Mouse (Mus musculus): ENCODE data around the gene Olfr1259. TPM values are rescaled to one million over a fixed set of nuclear protein-coding genes. Genes with fewer than 3 reads are reported as not detected.
"Not testable (repeated sequence)": the region's sequence is repeated elsewhere in the genome, so short reads cannot be mapped to it uniquely, and the experiment has no call there.

Olfr1259 gene
- polyA plus RNA-seq (2015; fragmentation: Nextera tagmentation; extraction: Ambion mirVana) = not detected in 2 replicates

DNA sequence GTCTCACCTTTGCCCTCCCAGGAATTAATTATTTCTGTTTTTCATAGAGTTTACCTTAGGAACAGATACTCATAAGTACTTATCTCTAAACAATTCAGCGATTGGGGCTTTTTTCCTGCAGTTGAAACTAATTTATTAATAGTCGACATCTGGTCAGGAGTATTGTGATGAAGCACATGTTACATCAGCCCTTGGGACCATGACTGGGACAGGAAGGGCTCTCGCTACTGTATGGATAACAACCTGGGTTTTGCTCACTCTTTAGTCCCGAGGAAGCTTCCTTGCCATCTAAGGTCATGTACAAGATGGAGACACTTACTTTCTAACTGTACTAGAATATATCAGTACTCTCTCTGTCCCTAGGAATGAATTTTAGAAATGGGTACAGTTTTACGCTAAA is at the start of gene Olfr1259:
TSS of gene Olfr1259 (minus strand) at position 101 of the 400 bp plus-strand sequence.
- WGBS (ENCODE audit: insufficient replicate concordance) = 61% methylated on average over 5 of the region's 5 CpGs
- Histone ChIP-seq H3K4me1 (ENCODE audit: control insufficient read depth, low read depth, low read length) (no peaks in the 10 kb centered on the region), H3K27ac (ENCODE audit: low read length) (no peak within 1 kb of the TSS), H3K4me3 (ENCODE audit: low read depth, low read length) (no peak within 1 kb of the TSS), H3K4me2 (ENCODE audit: low read depth, low read length) (no peak within 1 kb of the TSS), H3K27me3 (ENCODE audit: control insufficient read depth, insufficient read depth, low read depth, low read length) (no peaks in the 10 kb centered on the region), H3K9me3 (replicated peaks; ENCODE audit: control insufficient read depth, low read length) (no peaks in the 10 kb centered on the region), H3K9ac (ENCODE audit: low read depth, low read length) (no peak within 1 kb of the TSS), H3K36me3 (ENCODE audit: control insufficient read depth, insufficient read depth) (no peaks in the 10 kb centered on the region)
- ATAC-seq (ENCODE audit: low read depth) = no peak

DNA sequence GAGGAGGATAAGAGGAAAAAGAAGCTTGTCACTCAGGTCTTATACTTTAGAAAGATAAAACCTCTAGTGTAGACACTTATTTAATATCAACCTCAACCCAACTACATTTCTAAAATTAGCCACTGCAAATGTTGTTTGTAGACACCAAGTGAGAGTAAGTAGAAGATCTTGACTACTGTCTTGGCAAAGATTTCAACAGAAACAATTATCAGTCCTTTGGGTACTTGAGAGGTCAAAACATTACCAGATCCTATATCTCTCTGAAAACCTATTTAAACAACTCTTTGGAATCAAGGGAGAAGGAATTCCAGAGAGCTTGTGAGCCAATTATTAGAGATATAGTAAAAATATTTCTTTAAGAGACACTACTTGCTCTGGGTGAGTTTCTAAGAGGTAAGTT is 42.5 kb upstream of the Olfr1259 start, which contains the start of gene Olfr1261:
TSS of gene Olfr1261 (plus strand) at position 301 of the 400 bp plus-strand sequence.
- no peaks in the 10 kb centered on the region for H3K4me1 ChIP-seq (ENCODE audit: control insufficient read depth, low read depth, low read length)
- H3K4me3 ChIP-seq (ENCODE audit: low read depth, low read length) = no peak within 1 kb of the TSS
- ATAC-seq (ENCODE audit: low read depth) = no peak
- H3K27me3 ChIP-seq (ENCODE audit: control insufficient read depth, insufficient read depth, low read depth, low read length) = no peaks in the 10 kb centered on the region
- no peak within 1 kb of the TSS for H3K4me2 ChIP-seq (ENCODE audit: low read depth, low read length)
- no peaks in the 10 kb centered on the region; the same call in 1 of the 2 replicates for H3K9me3 ChIP-seq (replicated peaks; ENCODE audit: control insufficient read depth, low read length)
- no peaks in the 10 kb centered on the region for H3K36me3 ChIP-seq (ENCODE audit: control insufficient read depth, insufficient read depth)
- H3K27ac ChIP-seq (ENCODE audit: low read length) = no peak within 1 kb of the TSS
- H3K9ac ChIP-seq (ENCODE audit: low read depth, low read length) = no peak within 1 kb of the TSS

DNA sequence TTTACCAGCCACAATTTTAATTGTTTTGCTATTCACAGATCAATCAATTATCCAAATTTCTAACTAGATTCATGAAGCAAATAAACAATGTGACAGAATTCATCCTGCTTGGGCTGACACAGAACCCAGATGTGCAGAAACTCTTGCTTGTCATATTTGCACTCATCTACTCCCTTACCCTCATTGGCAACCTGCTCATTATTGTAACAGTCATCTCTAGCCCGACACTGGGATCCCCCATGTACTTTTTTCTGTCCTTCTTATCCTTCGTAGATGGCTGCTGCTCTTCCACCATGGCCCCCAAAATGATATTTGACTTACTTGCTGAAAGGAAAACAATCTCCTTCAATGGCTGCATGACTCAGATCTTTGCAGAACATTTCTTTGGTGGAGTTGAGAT is 29.2 kb upstream of the Olfr1259 start:
- Histone ChIP-seq H3K27me3 (ENCODE audit: control insufficient read depth, insufficient read depth, low read depth, low read length) (no peaks in the 10 kb centered on the region), H3K9ac (ENCODE audit: low read depth, low read length) (no peak overlapping the region)
- 45% methylated on average over 2 of the region's 2 CpGs for WGBS (ENCODE audit: insufficient replicate concordance)

DNA sequence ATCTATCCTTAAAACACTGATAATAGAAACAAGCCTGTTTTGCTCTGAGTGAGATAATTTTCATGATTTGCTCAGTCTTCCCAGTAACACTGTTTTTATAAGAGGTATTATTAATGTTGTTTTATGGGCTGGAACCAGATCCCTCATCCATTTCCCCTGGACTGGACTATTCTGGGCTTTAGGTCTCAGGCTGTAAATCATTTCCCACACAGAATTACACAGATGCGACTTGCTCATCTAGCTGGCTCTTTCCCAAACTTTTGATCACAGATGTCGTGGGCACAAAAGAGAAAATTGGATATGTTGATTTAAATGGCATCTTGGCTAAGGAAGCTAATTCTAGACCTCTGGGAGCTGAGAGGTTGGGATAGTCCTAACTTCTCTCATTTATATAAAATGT is 25.7 kb upstream of the Olfr1259 start, which contains the start of gene Olfr1260:
TSS of gene Olfr1260 (plus strand) at position 157 of the 400 bp plus-strand sequence.
- Histone ChIP-seq H3K4me3 (ENCODE audit: low read depth, low read length) (no peak within 1 kb of the TSS), H3K36me3 (ENCODE audit: control insufficient read depth, insufficient read depth) (no peaks in the 10 kb centered on the region), H3K9me3 (replicated peaks; ENCODE audit: control insufficient read depth, low read length) (no peaks in the 10 kb centered on the region), H3K27ac (ENCODE audit: low read length) (no peak within 1 kb of the TSS), H3K4me1 (ENCODE audit: control insufficient read depth, low read depth, low read length) (no peaks in the 10 kb centered on the region), H3K27me3 (ENCODE audit: control insufficient read depth, insufficient read depth, low read depth, low read length) (no peaks in the 10 kb centered on the region), H3K4me2 (ENCODE audit: low read depth, low read length) (no peak within 1 kb of the TSS), H3K9ac (ENCODE audit: low read depth, low read length) (no peak within 1 kb of the TSS)
- ATAC-seq (ENCODE audit: low read depth) = no peak
- WGBS (ENCODE audit: insufficient replicate concordance) = 45% methylated on average over 2 of the region's 2 CpGs

More for the DNA sequence above, 29.2 kb upstream of the Olfr1259 start:
- no peaks in the 10 kb centered on the region for H3K36me3 ChIP-seq (ENCODE audit: control insufficient read depth, insufficient read depth)
- no peaks in the 10 kb centered on the region for H3K9me3 ChIP-seq (replicated peaks; ENCODE audit: control insufficient read depth, low read length)
- H3K4me2 ChIP-seq (ENCODE audit: low read depth, low read length) = no peak overlapping the region
- ATAC-seq (ENCODE audit: low read depth) = no peak
- H3K4me1 ChIP-seq (ENCODE audit: control insufficient read depth, low read depth, low read length) = no peaks in the 10 kb centered on the region
- H3K4me3 ChIP-seq (ENCODE audit: low read depth, low read length) = no peak overlapping the region
- no peak overlapping the region for H3K27ac ChIP-seq (ENCODE audit: low read length)

DNA sequence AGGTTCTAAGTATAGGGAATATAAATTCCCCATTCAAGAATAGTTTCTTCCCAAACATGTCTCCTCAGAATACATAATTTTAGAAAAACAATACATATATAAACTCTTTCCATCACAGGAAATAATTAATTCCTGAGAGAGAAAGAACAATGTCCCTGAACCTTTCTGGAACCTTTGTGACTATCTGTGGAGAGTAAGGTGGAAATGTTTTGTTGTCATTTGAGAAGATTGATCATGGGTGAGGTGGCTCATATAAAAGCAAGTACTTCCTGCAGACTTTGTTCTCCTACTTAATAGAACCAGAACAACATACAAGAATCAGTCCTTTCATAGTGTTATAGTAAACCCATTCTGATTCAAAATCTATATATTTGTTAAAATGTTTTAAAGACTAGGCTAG is 21.5 kb downstream of the Olfr1259 start, which contains the start of gene Olfr1258:
TSS of gene Olfr1258 (plus strand) at position 301 of the 400 bp plus-strand sequence.
- H3K4me2 ChIP-seq (ENCODE audit: low read depth, low read length) = no peak within 1 kb of the TSS
- no peak within 1 kb of the TSS for H3K9ac ChIP-seq (ENCODE audit: low read depth, low read length)
- no peak for ATAC-seq (ENCODE audit: low read depth)

DNA sequence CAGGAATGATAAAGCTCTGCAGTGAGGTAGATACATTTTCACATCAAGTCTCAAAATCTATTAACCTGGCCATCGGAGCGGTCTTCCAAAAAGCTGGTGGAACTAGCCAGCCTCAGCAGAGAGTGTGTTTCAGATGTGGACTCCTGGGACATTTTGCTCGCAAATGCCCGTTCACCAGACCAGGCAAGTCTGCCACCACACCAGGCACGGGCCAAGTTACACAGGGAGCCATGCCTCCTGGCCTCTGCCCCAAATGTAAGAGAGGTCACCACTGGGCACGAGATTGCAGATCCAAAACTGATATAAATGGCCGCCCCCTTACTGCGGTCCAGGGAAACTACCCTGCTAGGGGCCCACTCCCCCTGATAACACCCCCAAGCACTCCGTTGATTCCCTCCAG is 35.8 kb downstream of the Olfr1259 start:
- H3K27ac ChIP-seq (ENCODE audit: low read length); H3K36me3 ChIP-seq (ENCODE audit: control insufficient read depth, insufficient read depth); H3K4me2 ChIP-seq (ENCODE audit: low read depth, low read length); H3K4me1 ChIP-seq (ENCODE audit: control insufficient read depth, low read depth, low read length); H3K4me3 ChIP-seq (ENCODE audit: low read depth, low read length); H3K27me3 ChIP-seq (ENCODE audit: control insufficient read depth, insufficient read depth, low read depth, low read length); ATAC-seq (ENCODE audit: low read depth); H3K9ac ChIP-seq (ENCODE audit: low read depth, low read length); H3K9me3 ChIP-seq (replicated peaks; ENCODE audit: control insufficient read depth, low read length): not testable (repeated sequence)
- WGBS (ENCODE audit: insufficient replicate concordance) = 76% methylated on average over 8 of the region's 9 CpGs

More for the DNA sequence above, 21.5 kb downstream of the Olfr1259 start, which contains the start of gene Olfr1258:
- Histone ChIP-seq H3K36me3 (ENCODE audit: control insufficient read depth, insufficient read depth) (no peaks in the 10 kb centered on the region), H3K27me3 (ENCODE audit: control insufficient read depth, insufficient read depth, low read depth, low read length) (no peaks in the 10 kb centered on the region), H3K9me3 (replicated peaks; ENCODE audit: control insufficient read depth, low read length) (no peaks in the 10 kb centered on the region), H3K27ac (ENCODE audit: low read length) (no peak within 1 kb of the TSS), H3K4me3 (ENCODE audit: low read depth, low read length) (no peak within 1 kb of the TSS), H3K4me1 (ENCODE audit: control insufficient read depth, low read depth, low read length) (no peaks in the 10 kb centered on the region)

Other genes starting within 250 kb of the Olfr1259 start
- gene Olfr1252, start 223.7 kb downstream of the Olfr1259 start, polyA plus RNA-seq (2015; fragmentation: Nextera tagmentation; extraction: Ambion mirVana) = not detected in 2 replicates
- not detected in 2 replicates for gene Olfr1253, start 191.6 kb downstream of the Olfr1259 start, polyA plus RNA-seq (2015; fragmentation: Nextera tagmentation; extraction: Ambion mirVana)
- not detected in 2 replicates for gene Olfr1254, start 155.0 kb downstream of the Olfr1259 start, polyA plus RNA-seq (2015; fragmentation: Nextera tagmentation; extraction: Ambion mirVana)
- not detected in 2 replicates for gene Olfr1255, start 136.6 kb downstream of the Olfr1259 start, polyA plus RNA-seq (2015; fragmentation: Nextera tagmentation; extraction: Ambion mirVana)
- not detected in 2 replicates for gene Olfr1256, start 107.1 kb downstream of the Olfr1259 start, polyA plus RNA-seq (2015; fragmentation: Nextera tagmentation; extraction: Ambion mirVana)
- not detected in 2 replicates for gene Olfr48, start 100.5 kb downstream of the Olfr1259 start, polyA plus RNA-seq (2015; fragmentation: Nextera tagmentation; extraction: Ambion mirVana)
- gene Olfr1257, start 70.2 kb downstream of the Olfr1259 start, polyA plus RNA-seq (2015; fragmentation: Nextera tagmentation; extraction: Ambion mirVana) = not detected in 2 replicates
- gene Olfr1258, start 21.4 kb downstream of the Olfr1259 start, polyA plus RNA-seq (2015; fragmentation: Nextera tagmentation; extraction: Ambion mirVana) = not detected in 2 replicates
- not detected in 2 replicates for gene Olfr1260, start 25.7 kb upstream of the Olfr1259 start, polyA plus RNA-seq (2015; fragmentation: Nextera tagmentation; extraction: Ambion mirVana)
- gene Olfr1261, start 42.6 kb upstream of the Olfr1259 start, polyA plus RNA-seq (2015; fragmentation: Nextera tagmentation; extraction: Ambion mirVana) = not detected in 2 replicates
- not detected in 2 replicates for gene Olfr1262, start 51.5 kb upstream of the Olfr1259 start, polyA plus RNA-seq (2015; fragmentation: Nextera tagmentation; extraction: Ambion mirVana)
- not detected in 2 replicates for gene Olfr1263, start 63.5 kb upstream of the Olfr1259 start, polyA plus RNA-seq (2015; fragmentation: Nextera tagmentation; extraction: Ambion mirVana)
- gene Olfr1264, start 76.9 kb upstream of the Olfr1259 start, polyA plus RNA-seq (2015; fragmentation: Nextera tagmentation; extraction: Ambion mirVana) = not detected in 2 replicates
- gene Olfr1265, start 86.7 kb upstream of the Olfr1259 start, polyA plus RNA-seq (2015; fragmentation: Nextera tagmentation; extraction: Ambion mirVana) = not detected in 2 replicates
- gene Olfr140, start 114.9 kb upstream of the Olfr1259 start, polyA plus RNA-seq (2015; fragmentation: Nextera tagmentation; extraction: Ambion mirVana) = not detected in 2 replicates
- gene Olfr1269, start 172.7 kb upstream of the Olfr1259 start, polyA plus RNA-seq (2015; fragmentation: Nextera tagmentation; extraction: Ambion mirVana) = not detected in 2 replicates
- not detected in 2 replicates for gene Olfr32, start 193.6 kb upstream of the Olfr1259 start, polyA plus RNA-seq (2015; fragmentation: Nextera tagmentation; extraction: Ambion mirVana)
- gene Olfr1270, start 204.4 kb upstream of the Olfr1259 start, polyA plus RNA-seq (2015; fragmentation: Nextera tagmentation; extraction: Ambion mirVana) = not detected in 2 replicates

Measured in liver, embryonic 16.5 days (tissue).